Mouse (Mus musculus) ES-E14 (cell line): ENCODE results near the gene Ank2. TPM values are rescaled to one million over a fixed set of nuclear protein-coding genes. Genes with fewer than 3 reads are reported as not detected.
"Not testable (repeated sequence)": the region's sequence is repeated elsewhere in the genome, so short reads cannot be mapped to it uniquely, and the experiment has no call there.

Source experiments
- DNase-seq: peaks from one replicate; pipeline ENCODE4 v3.0.0-alpha.2; 2013; ENCODE audit warnings: low read depth, low spot score
- H3K27ac ChIP-seq: 2 replicates; pipeline ENCODE4 v1.5.1; 2012; ENCODE audit warnings: low read depth, mild to moderate bottlenecking, low read length, moderate library complexity, mixed read lengths; ENCODE audit not compliant: poor library complexity, insufficient read depth, severe bottlenecking
- H3K36me3 ChIP-seq: 2 replicates; pipeline ENCODE4 v1.6.1; 2012; ENCODE audit warnings: mild to moderate bottlenecking, low read length, moderate library complexity, mixed read lengths; ENCODE audit not compliant: control insufficient read depth, poor library complexity, insufficient read depth, severe bottlenecking
- H3K4me1 ChIP-seq, 2 experiments: fragments of 150-350 bp in 1 of 2; sonication (generic) in 1 of 2; 2 replicates each; pipeline ENCODE4 v1.6.1; 2012; ENCODE audit warnings: low read length in 2 of 2, mild to moderate bottlenecking in 1 of 2, mixed read lengths in 1 of 2; ENCODE audit not compliant: control insufficient read depth in 2 of 2, insufficient read depth in 2 of 2, poor library complexity in 1 of 2
- H3K4me3 ChIP-seq, 2 experiments: fragments of 150-350 bp in 1 of 2; sonication (generic) in 1 of 2; 2 replicates each; pipeline ENCODE4 v1.5.1; 2012; ENCODE audit warnings: low read length in 2 of 2, low read depth in 1 of 2, mild to moderate bottlenecking in 1 of 2, mixed read lengths in 1 of 2; ENCODE audit not compliant: insufficient read depth in 1 of 2, poor library complexity in 1 of 2, severe bottlenecking in 1 of 2
- H3K9ac ChIP-seq: 2 replicates; pipeline ENCODE4 v1.6.1; 2012; ENCODE audit warnings: low read depth, mild to moderate bottlenecking, low read length, mixed read lengths; ENCODE audit not compliant: poor library complexity, insufficient read depth, severe bottlenecking
- H3K9me3 ChIP-seq: fragments of 150-350 bp; sonication (generic); 2 replicates; pipeline ENCODE4 v1.6.1; 2012; ENCODE audit warnings: low read depth, mild to moderate bottlenecking, low read length; ENCODE audit not compliant: control insufficient read depth, insufficient read depth
- CHD2 ChIP-seq: IDR thresholded peaks from 2 replicates; pipeline ENCODE4 v1.6.1; 2014; ENCODE audit warnings: mild to moderate bottlenecking, low read depth, low read length, inconsistent platforms
- HCFC1 ChIP-seq: IDR thresholded peaks from 2 replicates; pipeline ENCODE4 v1.6.1; 2012; ENCODE audit warnings: low read length, inconsistent platforms, borderline replicate concordance; ENCODE audit not compliant: insufficient read depth
- MAFK ChIP-seq: IDR thresholded peaks from 2 replicates; pipeline ENCODE4 v1.6.1; 2014; ENCODE audit warnings: mild to moderate bottlenecking, low read depth, low read length, inconsistent platforms; ENCODE audit not compliant: insufficient read depth
- ZC3H11A ChIP-seq: IDR thresholded peaks from 2 replicates; pipeline ENCODE4 v1.6.1; 2012; ENCODE audit warnings: low read depth, mild to moderate bottlenecking, inconsistent platforms, low read length, borderline replicate concordance
- ZNF384 ChIP-seq: IDR thresholded peaks from 2 replicates; pipeline ENCODE4 v1.6.1; 2012; ENCODE audit warnings: low read depth, low read length, inconsistent platforms
- in situ Hi-C, 2 experiments: fragments of 600-800 bp; cut with MboI; formaldehyde crosslinking; loops; one replicate each; pipeline ENCODE4 v1.15.1; 2025; ENCODE audit warnings: low sequenced_read_pairs in 2 of 2, inconsistent platforms in 1 of 2; ENCODE audit not compliant: unreplicated experiment in 2 of 2
- total RNA-seq: library from RNA; depleted of rRNA; stranded (reverse); fragments of 300-350 nt; gene quantifications from 2 replicates; pipeline ENCODE4 v1.2.3, GENCODE M21; 2012

The Ank2 gene
- total RNA-seq, 1 experiment = 15.2 TPM

GRCm38 (mm10) chr3:127400976-127401375 is 98.2 kb downstream of the Ank2 start:
- no peak overlapping the region for H3K4me3 ChIP-seq
- in situ Hi-C loops = no loop called here
- H3K27ac ChIP-seq = no peak overlapping the region
- DNase-seq = no peak
- H3K9ac ChIP-seq = no peak overlapping the region
- TF ChIP-seq ZNF384 (no peak), MAFK (no peak), ZC3H11A (no peak), CHD2 (no peak), HCFC1 (no peak)
- H3K9me3 ChIP-seq = no peaks in the 10 kb centered on the region
- peaks cover 2% of the 10 kb centered on the region in 2 experiments; a peak in 2 of 4 replicates for H3K4me1 ChIP-seq
- H3K36me3 ChIP-seq = no peaks in the 10 kb centered on the region

GRCm38 (mm10) chr3:127400468-127400867 is 98.7 kb downstream of the Ank2 start:
- H3K36me3 ChIP-seq, H3K4me3 ChIP-seq, H3K27ac ChIP-seq, in situ Hi-C loops, DNase-seq, H3K4me1 ChIP-seq, H3K9ac ChIP-seq, H3K9me3 ChIP-seq: not testable (repeated sequence)

- TF ChIP-seq ZNF384 (no peak), ZC3H11A (no peak), CHD2 (no peak), MAFK (no peak), HCFC1 (no peak)
Observed at GRCm38 (mm10) chr3:127397774-127398173, 101.4 kb downstream of the Ank2 start.

GRCm38 (mm10) chr3:127395202-127395601 is 103.9 kb downstream of the Ank2 start:
- in situ Hi-C loops = no loop called here
- Histone ChIP-seq H3K4me1 (peaks cover 2% of the 10 kb centered on the region in 2 experiments; a peak in 2 of 4 replicates), H3K9ac (no peak overlapping the region), H3K4me3 (no peak overlapping the region), H3K9me3 (no peaks in the 10 kb centered on the region), H3K27ac (no peak overlapping the region), H3K36me3 (no peaks in the 10 kb centered on the region)
- no peak for DNase-seq
- TF ChIP-seq MAFK (no peak), ZC3H11A (no peak), ZNF384 (no peak), HCFC1 (no peak), CHD2 (no peak)

More at GRCm38 (mm10) chr3:127397774-127398173, 101.4 kb downstream of the Ank2 start:
- no peak overlapping the region for H3K4me3 ChIP-seq
- no peak overlapping the region for H3K27ac ChIP-seq
- no peak for DNase-seq
- H3K36me3 ChIP-seq = no peaks in the 10 kb centered on the region
- no peaks in the 10 kb centered on the region for H3K9me3 ChIP-seq
- no peak overlapping the region for H3K9ac ChIP-seq
- H3K4me1 ChIP-seq = peaks cover 2% of the 10 kb centered on the region in 2 experiments; a peak in 2 of 4 replicates
- in situ Hi-C loops = no loop called here

- TF ChIP-seq ZNF384 = no peak
- no peak for TF ChIP-seq MAFK
- TF ChIP-seq HCFC1 = no peak
- no peak for TF ChIP-seq CHD2
- no peak for TF ChIP-seq ZC3H11A
- no peak for DNase-seq
- Histone ChIP-seq H3K27ac (no peak overlapping the region), H3K4me1 (no peaks in the 10 kb centered on the region), H3K9me3 (no peaks in the 10 kb centered on the region), H3K4me3 (no peak overlapping the region), H3K36me3 (no peaks in the 10 kb centered on the region), H3K9ac (no peak overlapping the region)
- in situ Hi-C loops = no loop called here
Observed at GRCm38 (mm10) chr3:127387016-127387517, 112.1 kb downstream of the Ank2 start.
